Mouse (Mus musculus): ENCODE measurements around the gene Gm13691. TPM values are rescaled to one million over a fixed set of nuclear protein-coding genes. Genes with fewer than 3 reads are reported as not detected.
"Not testable (repeated sequence)": the region's sequence is repeated elsewhere in the genome, so short reads cannot be mapped to it uniquely, and the experiment has no call there.

Gm13691 gene
- polyA plus RNA-seq, 1 experiment = not detected

- not testable (repeated sequence) for H3K27me3 ChIP-seq (ENCODE audit: control insufficient read depth, insufficient read depth, low read length); H3K36me3 ChIP-seq (ENCODE audit: control insufficient read depth, insufficient read depth, low read length); H3K27ac ChIP-seq (ENCODE audit: insufficient read depth, low read depth, low read length); H3K4me3 ChIP-seq (ENCODE audit: low read depth, low read length); H3K4me1 ChIP-seq (ENCODE audit: control insufficient read depth, insufficient read depth, insufficient read length, low read length)
- WGBS = 66% methylated on average over 3 of the region's 3 CpGs
These were observed 4.2 kb downstream of the Gm13691 start for GRCm38 (mm10) chr2:83994526-83994925.

- no peak for TF ChIP-seq POLR2A (IDR thresholded peaks at IDR 0.05; ENCODE audit: low read depth, low read length)
- H3K4me1 ChIP-seq (ENCODE audit: control insufficient read depth, insufficient read depth, insufficient read length, low read length) = no peaks in the 10 kb centered on the region
- no peak overlapping the region for H3K27ac ChIP-seq (ENCODE audit: insufficient read depth, low read depth, low read length)
- H3K4me3 ChIP-seq (ENCODE audit: low read depth, low read length) = no peak overlapping the region
- no peaks in the 10 kb centered on the region for H3K36me3 ChIP-seq (ENCODE audit: control insufficient read depth, insufficient read depth, low read length)
- H3K27me3 ChIP-seq (ENCODE audit: control insufficient read depth, insufficient read depth, low read length) = no peaks in the 10 kb centered on the region
- 38% methylated on average over 1 of the region's 1 CpGs for WGBS
These were observed 18.6 kb downstream of the Gm13691 start for GRCm38 (mm10) chr2:84008913-84009312.

DNA sequence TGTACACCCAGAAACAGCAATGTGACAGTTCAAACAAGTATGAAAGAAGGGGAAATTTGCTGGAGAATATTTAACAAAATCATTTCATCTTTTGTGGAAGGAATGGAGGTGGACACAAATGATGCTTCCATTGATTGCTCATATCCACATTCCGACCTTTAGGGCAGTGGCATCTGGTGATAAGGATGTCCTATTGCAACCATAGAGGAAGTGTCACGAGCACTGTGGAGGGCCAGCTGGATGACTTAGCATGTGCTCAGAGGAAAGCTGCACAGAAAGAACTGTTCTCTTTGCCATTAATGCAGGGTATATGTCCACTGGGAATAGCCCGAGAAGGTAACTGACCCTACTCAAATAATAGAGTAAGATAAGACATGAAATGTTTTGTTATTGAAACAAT, 19.5 kb downstream of the Gm13691 start:
- 41% methylated on average over 3 of the region's 3 CpGs for WGBS
- Histone ChIP-seq H3K4me3 (ENCODE audit: low read depth, low read length) (no peak overlapping the region), H3K36me3 (ENCODE audit: control insufficient read depth, insufficient read depth, low read length) (no peaks in the 10 kb centered on the region), H3K27me3 (ENCODE audit: control insufficient read depth, insufficient read depth, low read length) (no peaks in the 10 kb centered on the region), H3K4me1 (ENCODE audit: control insufficient read depth, insufficient read depth, insufficient read length, low read length) (no peaks in the 10 kb centered on the region), H3K27ac (ENCODE audit: insufficient read depth, low read depth, low read length) (no peak overlapping the region)
- no peak for TF ChIP-seq POLR2A (IDR thresholded peaks at IDR 0.05; ENCODE audit: low read depth, low read length)
- no peak for TF ChIP-seq CTCF (IDR thresholded peaks at IDR 0.05; ENCODE audit: extremely low read depth, insufficient read length, insufficient replicate concordance, low read depth, low read length)

DNA sequence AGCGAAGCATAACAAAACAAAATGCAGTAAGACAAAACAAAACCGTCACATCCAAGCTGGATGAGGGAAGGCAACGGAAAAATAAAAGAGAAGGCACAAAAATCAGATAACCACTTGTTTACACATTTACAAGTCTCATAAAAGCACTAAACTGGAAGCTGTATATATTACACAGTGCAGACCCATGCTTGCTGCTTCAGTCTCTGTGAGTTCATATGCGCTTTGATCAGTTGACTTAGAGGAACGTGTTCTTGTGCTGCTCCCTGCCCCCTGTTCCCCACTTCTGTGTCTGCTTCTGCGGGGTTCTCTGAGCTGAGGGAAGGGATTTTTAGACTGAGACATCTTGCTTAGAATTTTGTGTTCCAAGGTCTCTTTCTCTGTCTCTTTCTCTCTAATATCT, 24.2 kb downstream of the Gm13691 start:
- peaks cover 2% of the 10 kb centered on the region; the same call in 1 of the 2 replicates for H3K4me1 ChIP-seq (ENCODE audit: control insufficient read depth, insufficient read depth, insufficient read length, low read length)
- no peak for TF ChIP-seq CTCF (IDR thresholded peaks at IDR 0.05; ENCODE audit: extremely low read depth, insufficient read length, insufficient replicate concordance, low read depth, low read length)
- no peak for TF ChIP-seq POLR2A (IDR thresholded peaks at IDR 0.05; ENCODE audit: low read depth, low read length)
- H3K27ac ChIP-seq (ENCODE audit: insufficient read depth, low read depth, low read length) = no peak overlapping the region
- no peaks in the 10 kb centered on the region for H3K36me3 ChIP-seq (ENCODE audit: control insufficient read depth, insufficient read depth, low read length)
- 61% methylated on average over 6 of the region's 6 CpGs for WGBS
- no peak overlapping the region for H3K4me3 ChIP-seq (ENCODE audit: low read depth, low read length)
- H3K27me3 ChIP-seq (ENCODE audit: control insufficient read depth, insufficient read depth, low read length) = no peaks in the 10 kb centered on the region

GRCm38 (mm10) chr2:84016291-84016690, 25.9 kb downstream of the Gm13691 start:
- not testable (repeated sequence) for H3K4me1 ChIP-seq (ENCODE audit: control insufficient read depth, insufficient read depth, insufficient read length, low read length); H3K4me3 ChIP-seq (ENCODE audit: low read depth, low read length); H3K36me3 ChIP-seq (ENCODE audit: control insufficient read depth, insufficient read depth, low read length); H3K27ac ChIP-seq (ENCODE audit: insufficient read depth, low read depth, low read length); H3K27me3 ChIP-seq (ENCODE audit: control insufficient read depth, insufficient read depth, low read length)
- 71% methylated on average over 5 of the region's 5 CpGs for WGBS

- no peak for TF ChIP-seq CTCF (IDR thresholded peaks at IDR 0.05; ENCODE audit: extremely low read depth, insufficient read length, insufficient replicate concordance, low read depth, low read length)
- no peak for TF ChIP-seq POLR2A (IDR thresholded peaks at IDR 0.05; ENCODE audit: low read depth, low read length)
- Histone ChIP-seq H3K4me1 (ENCODE audit: control insufficient read depth, insufficient read depth, insufficient read length, low read length) (peaks cover 2% of the 10 kb centered on the region; the same call in 1 of the 2 replicates), H3K36me3 (ENCODE audit: control insufficient read depth, insufficient read depth, low read length) (no peaks in the 10 kb centered on the region), H3K27me3 (ENCODE audit: control insufficient read depth, insufficient read depth, low read length) (no peaks in the 10 kb centered on the region), H3K27ac (ENCODE audit: insufficient read depth, low read depth, low read length) (no peak overlapping the region), H3K4me3 (ENCODE audit: low read depth, low read length) (no peak overlapping the region)
- 53% methylated on average over 3 of the region's 3 CpGs for WGBS
These were observed 28.0 kb downstream of the Gm13691 start for GRCm38 (mm10) chr2:84018330-84018729.

DNA sequence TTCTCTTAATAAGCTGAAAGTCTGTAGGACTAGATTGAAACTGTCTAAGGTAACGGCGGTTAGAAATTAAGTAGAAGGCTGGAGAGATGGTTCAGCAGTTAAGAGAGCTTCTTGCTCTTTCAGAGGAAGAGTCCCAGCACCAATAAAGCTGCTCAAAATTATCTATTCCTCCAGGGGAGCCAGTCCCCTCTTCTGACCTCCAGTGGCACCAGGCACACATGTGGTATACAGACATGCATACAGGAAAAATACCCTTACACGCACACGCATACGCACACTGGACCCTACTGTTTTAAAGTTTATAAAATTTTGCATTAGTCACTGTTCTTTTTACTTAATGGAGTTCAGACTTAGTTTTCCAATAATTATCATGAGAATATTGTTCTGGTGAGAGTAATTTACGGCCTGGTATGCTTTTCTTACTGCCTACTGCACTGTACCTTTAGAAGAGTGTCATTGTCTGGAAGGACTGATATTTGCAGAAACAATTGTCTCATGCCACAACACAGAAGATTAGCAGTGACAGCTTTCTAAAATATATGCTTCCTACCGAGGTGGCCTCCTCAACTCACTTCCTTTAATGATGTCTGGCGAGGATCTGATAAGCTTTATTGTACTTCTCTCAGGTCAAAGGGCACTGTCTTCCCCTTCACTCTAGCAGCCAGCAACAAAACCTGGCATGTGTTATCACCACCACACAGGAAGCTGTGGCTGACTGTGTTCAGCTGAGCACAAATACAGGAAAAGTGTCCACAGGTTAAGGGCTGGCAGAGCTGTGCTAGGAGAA, 29.4 kb downstream of the Gm13691 start:
- no peak overlapping the region; the same call in 1 of the 2 replicates for H3K27ac ChIP-seq (ENCODE audit: insufficient read depth, low read depth, low read length)
- no peaks in the 10 kb centered on the region for H3K36me3 ChIP-seq (ENCODE audit: control insufficient read depth, insufficient read depth, low read length)
- H3K4me1 ChIP-seq (ENCODE audit: control insufficient read depth, insufficient read depth, insufficient read length, low read length) = peaks cover 2% of the 10 kb centered on the region; the same call in 1 of the 2 replicates
- 60% methylated on average over 8 of the region's 8 CpGs for WGBS
- TF ChIP-seq CTCF (IDR thresholded peaks at IDR 0.05; ENCODE audit: extremely low read depth, insufficient read length, insufficient replicate concordance, low read depth, low read length) (no peak), POLR2A (IDR thresholded peaks at IDR 0.05; ENCODE audit: low read depth, low read length) (no peak)
- H3K27me3 ChIP-seq (ENCODE audit: control insufficient read depth, insufficient read depth, low read length) = no peaks in the 10 kb centered on the region
- H3K4me3 ChIP-seq (ENCODE audit: low read depth, low read length) = no peak overlapping the region

- no peak overlapping the region for H3K27ac ChIP-seq (ENCODE audit: insufficient read depth, low read depth, low read length)
- peaks cover 2% of the 10 kb centered on the region; the same call in 1 of the 2 replicates for H3K4me1 ChIP-seq (ENCODE audit: control insufficient read depth, insufficient read depth, insufficient read length, low read length)
- no peak overlapping the region for H3K4me3 ChIP-seq (ENCODE audit: low read depth, low read length)
- H3K27me3 ChIP-seq (ENCODE audit: control insufficient read depth, insufficient read depth, low read length) = no peaks in the 10 kb centered on the region
- no peaks in the 10 kb centered on the region for H3K36me3 ChIP-seq (ENCODE audit: control insufficient read depth, insufficient read depth, low read length)
- WGBS = 73% methylated on average over 2 of the region's 2 CpGs
- TF ChIP-seq CTCF (IDR thresholded peaks at IDR 0.05; ENCODE audit: extremely low read depth, insufficient read length, insufficient replicate concordance, low read depth, low read length) (no peak), POLR2A (IDR thresholded peaks at IDR 0.05; ENCODE audit: low read depth, low read length) (no peak)
These were observed 31.6 kb downstream of the Gm13691 start for GRCm38 (mm10) chr2:84021930-84022329.
